Mouse (Mus musculus) neural tube, embryonic 15.5 days (tissue): ENCODE measurements at regions not wholly inside any gene's neighbourhood (a gene's known extent, or its start where the extent isn't known, plus 50 kb on each side); places are given as distances from the start of the nearest gene placed in this dataset.

Experiments
- ATAC-seq: fragments of 200-750 bp; cut with Nextera tagmentation; 2 replicates; pipeline ENCODE4 v1.8.0; 2017; ENCODE audit warnings: mild to moderate bottlenecking, moderate TSS enrichment, moderate library complexity; ENCODE audit not compliant: low FRiP score
- H3K27ac ChIP-seq: fragments of 300-500 bp; sonication (generic); replicated peaks from 2 replicates; pipeline ENCODE4 v1.5.1; 2015; ENCODE audit warnings: mild to moderate bottlenecking, inconsistent platforms
- H3K27me3 ChIP-seq: fragments of 300-500 bp; sonication (generic); replicated peaks from 2 replicates; pipeline ENCODE4 v1.6.1; 2015; ENCODE audit warnings: inconsistent platforms
- H3K36me3 ChIP-seq: fragments of 300-500 bp; sonication (generic); 2 replicates; pipeline ENCODE4 v1.6.1; 2015; ENCODE audit warnings: inconsistent platforms
- H3K4me1 ChIP-seq: fragments of 300-500 bp; sonication (generic); 2 replicates; pipeline ENCODE4 v1.6.1; 2015; ENCODE audit warnings: inconsistent platforms
- H3K4me2 ChIP-seq: fragments of 300-500 bp; sonication (generic); 2 replicates; pipeline ENCODE4 v1.6.1; 2015; ENCODE audit warnings: inconsistent platforms, mild to moderate bottlenecking, moderate library complexity
- H3K4me3 ChIP-seq: fragments of 300-500 bp; sonication (generic); replicated peaks from 2 replicates; pipeline ENCODE4 v1.5.1; 2015; ENCODE audit warnings: mild to moderate bottlenecking, inconsistent platforms
- H3K9ac ChIP-seq: fragments of 300-500 bp; sonication (generic); replicated peaks from 2 replicates; pipeline ENCODE4 v1.6.1; 2015; ENCODE audit warnings: mild to moderate bottlenecking, inconsistent platforms
- H3K9me3 ChIP-seq: fragments of 300-500 bp; sonication (generic); replicated peaks from 2 replicates; pipeline ENCODE4 v1.6.1; 2016; ENCODE audit warnings: inconsistent platforms
- WGBS: fragments of 180-500 bp; shearing (Covaris S2); methylation state at CpG from one replicate; pipeline ENCODE4 v1.1.7; 2015; ENCODE audit warnings: mixed read lengths; 5-methylcytosine and 5-hydroxymethylcytosine counted together

- Histone ChIP-seq H3K4me3 (no peak overlapping the region), H3K4me1 (0 out of 2 replicates have a peak, but pooled peaks cover 3% of the 10 kb centered on the region), H3K27ac (no peak overlapping the region), H3K9me3 (no peaks in the 10 kb centered on the region), H3K36me3 (no peaks in the 10 kb centered on the region), H3K9ac (no peak overlapping the region), H3K27me3 (no peaks in the 10 kb centered on the region), H3K4me2 (no peak overlapping the region)
- 85% methylated on average over 2 of the region's 2 CpGs for WGBS
- ATAC-seq, result no peak
Measured at GRCm38 (mm10) chr14:48050460-48050760, 70.2 kb upstream of the Peli2 start.

- 0 out of 2 replicates have a peak, but pooled peaks cover 3% of the 10 kb centered on the region for H3K4me1 ChIP-seq
- WGBS, result 47% methylated on average over 3 of the region's 3 CpGs
- no peaks in the 10 kb centered on the region for H3K36me3 ChIP-seq
- no peak overlapping the region for H3K4me2 ChIP-seq
- H3K27ac ChIP-seq, result no peak overlapping the region
- H3K4me3 ChIP-seq, result no peak overlapping the region
- H3K9ac ChIP-seq, result no peak overlapping the region
- no peaks in the 10 kb centered on the region for H3K9me3 ChIP-seq
- H3K27me3 ChIP-seq, result no peaks in the 10 kb centered on the region
- no peak for ATAC-seq
Measured at GRCm38 (mm10) chr14:48051971-48052370, 68.7 kb upstream of the Peli2 start.

- Histone ChIP-seq H3K4me1 (0 out of 2 replicates have a peak, but pooled peaks cover 3% of the 10 kb centered on the region), H3K27me3 (no peaks in the 10 kb centered on the region), H3K27ac (no peak overlapping the region), H3K9ac (no peak overlapping the region), H3K9me3 (no peaks in the 10 kb centered on the region), H3K4me2 (no peak overlapping the region), H3K36me3 (no peaks in the 10 kb centered on the region), H3K4me3 (no peak overlapping the region)
- ATAC-seq, result no peak
- 45% methylated on average over 7 of the region's 7 CpGs for WGBS
Measured at GRCm38 (mm10) chr14:48052405-48052804, 68.2 kb upstream of the Peli2 start.

GRCm38 (mm10) chr14:48053151-48053550 lies 67.5 kb upstream of the Peli2 start:
- 92% methylated on average over 4 of the region's 4 CpGs for whole genome bisulfite sequencing

GRCm38 (mm10) chr14:48054719-48055118 lies 65.9 kb upstream of the Peli2 start:
- Histone ChIP-seq H3K4me2 (no peak overlapping the region), H3K9ac (no peak overlapping the region), H3K4me3 (no peak overlapping the region), H3K27me3 (no peaks in the 10 kb centered on the region), H3K9me3 (no peaks in the 10 kb centered on the region), H3K4me1 (0 out of 2 replicates have a peak, but pooled peaks cover 5% of the 10 kb centered on the region), H3K36me3 (no peaks in the 10 kb centered on the region), H3K27ac (no peak overlapping the region)
- whole genome bisulfite sequencing, result 76% methylated on average over 3 of the region's 3 CpGs
- no peak for ATAC-seq

More at GRCm38 (mm10) chr14:48053151-48053550, 67.5 kb upstream of the Peli2 start:
- H3K27me3 ChIP-seq, result no peaks in the 10 kb centered on the region
- no peak overlapping the region for H3K4me3 ChIP-seq
- no peak overlapping the region for H3K9ac ChIP-seq
- no peaks in the 10 kb centered on the region for H3K36me3 ChIP-seq
- no peak overlapping the region for H3K27ac ChIP-seq
- H3K9me3 ChIP-seq, result no peaks in the 10 kb centered on the region
- no peak overlapping the region for H3K4me2 ChIP-seq
- 0 out of 2 replicates have a peak, but pooled peaks cover 3% of the 10 kb centered on the region for H3K4me1 ChIP-seq
- no peak for ATAC-seq

- Histone ChIP-seq H3K4me2 (no peak overlapping the region), H3K27me3 (no peaks in the 10 kb centered on the region), H3K4me1 (0 out of 2 replicates have a peak, but pooled peaks cover 6% of the 10 kb centered on the region), H3K4me3 (no peak overlapping the region), H3K27ac (no peak overlapping the region), H3K9me3 (no peaks in the 10 kb centered on the region), H3K36me3 (no peaks in the 10 kb centered on the region), H3K9ac (no peak overlapping the region)
- WGBS, result 88% methylated on average over 2 of the region's 2 CpGs
- ATAC-seq, result no peak
Measured at GRCm38 (mm10) chr14:48055861-48056260, 64.8 kb upstream of the Peli2 start.

GRCm38 (mm10) chr14:48058234-48058868 lies 62.3 kb upstream of the Peli2 start:
- Histone ChIP-seq H3K27ac (no peak overlapping the region), H3K4me3 (no peak overlapping the region), H3K36me3 (no peaks in the 10 kb centered on the region), H3K27me3 (no peaks in the 10 kb centered on the region), H3K4me1 (0 out of 2 replicates have a peak, but pooled peaks cover 3% of the 10 kb centered on the region), H3K4me2 (no peak overlapping the region), H3K9me3 (no peaks in the 10 kb centered on the region), H3K9ac (no peak overlapping the region)
- WGBS, result 88% methylated on average over 9 of the region's 9 CpGs
- no peak for ATAC-seq

GRCm38 (mm10) chr14:48059664-48060455 lies 60.8 kb upstream of the Peli2 start:
- 56% methylated on average over 15 of the region's 15 CpGs for WGBS
- Histone ChIP-seq H3K36me3 (no peaks in the 10 kb centered on the region), H3K4me3 (no peak overlapping the region), H3K9ac (no peak overlapping the region), H3K27ac (no peak overlapping the region), H3K4me2 (no peak overlapping the region), H3K4me1 (0 out of 2 replicates have a peak, but pooled peaks cover 3% of the 10 kb centered on the region), H3K9me3 (no peaks in the 10 kb centered on the region), H3K27me3 (no peaks in the 10 kb centered on the region)
- no peak for ATAC-seq

GRCm38 (mm10) chr14:48068641-48069040 lies 52.0 kb upstream of the Peli2 start:
- H3K4me2 ChIP-seq, result no peak overlapping the region
- no peak overlapping the region for H3K9ac ChIP-seq
- no peak for ATAC-seq
- no peaks in the 10 kb centered on the region for H3K9me3 ChIP-seq
- no peak overlapping the region for H3K27ac ChIP-seq
- no peaks in the 10 kb centered on the region for H3K36me3 ChIP-seq
- peaks cover 6% of the 10 kb centered on the region for H3K4me1 ChIP-seq
- WGBS, result 82% methylated on average over 3 of the region's 3 CpGs
- no peaks in the 10 kb centered on the region for H3K27me3 ChIP-seq
- no peak overlapping the region for H3K4me3 ChIP-seq
